Mouse (Mus musculus): ENCODE data around the gene Shh. TPM values are rescaled to one million over a fixed set of nuclear protein-coding genes. Genes with fewer than 3 reads are reported as not detected.

The Shh gene
- total RNA-seq, 2 experiments from 2014 or later: 1.9 to 2.6 TPM

DNA sequence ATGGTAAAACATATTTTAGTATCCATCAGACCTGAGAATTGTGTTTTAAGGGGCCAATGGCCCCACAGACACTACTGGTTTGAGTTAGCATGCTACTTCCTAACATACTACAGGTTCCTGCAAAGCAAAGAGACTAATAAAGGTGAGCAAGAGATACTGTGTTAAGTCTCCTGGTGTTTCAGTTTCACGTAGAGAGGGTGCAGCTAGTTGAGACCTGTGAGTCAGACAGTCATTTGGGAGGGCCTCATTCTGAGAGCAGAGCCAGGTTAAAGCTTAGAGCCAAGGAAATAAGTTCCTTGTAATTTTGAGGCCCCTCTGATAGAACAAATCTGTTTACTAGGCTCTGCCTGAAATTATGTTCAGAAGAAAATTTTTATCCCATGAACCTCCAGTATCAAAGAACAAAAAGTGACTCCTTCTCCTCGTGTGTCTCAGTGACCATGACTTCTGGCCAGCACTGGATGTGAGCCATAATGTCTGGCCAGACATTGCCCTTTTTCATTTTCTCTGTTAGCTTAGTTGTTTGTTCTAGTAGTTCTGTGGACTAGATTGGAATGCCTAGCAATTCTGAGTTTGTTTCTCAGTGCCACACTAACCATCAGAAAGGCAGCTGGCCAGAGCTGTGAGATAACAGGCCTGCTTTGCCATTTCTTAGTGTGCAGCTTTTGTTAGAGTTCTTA, 54.9 kb downstream of the Shh start:
- no peak for DNase-seq
- intact Hi-C loops (cut with DNase I): no loop called here

Other genes starting within 250 kb of the Shh start
- gene Cnpy1, start 221.4 kb downstream of the Shh start, total RNA-seq (2021): under 1 TPM; 0.14 TPM
- gene Rbm33, start 150.1 kb downstream of the Shh start, total RNA-seq (2021): 10 to 100 TPM; 68.5 to 78.5 TPM

Measured in left cerebral cortex, postnatal 4 days (tissue).